Mouse (Mus musculus) lung, postnatal 0 days (tissue): Measurements from ENCODE around the gene Scn2a.

Source experiments
- CTCF ChIP-seq: IDR thresholded peaks from 2 replicates; pipeline ENCODE4 v1.5.1; 2016; ENCODE audit warnings: antibody characterized with exemption, mild to moderate bottlenecking
- EP300 ChIP-seq: IDR thresholded peaks from 2 replicates; pipeline ENCODE4 v1.6.1; 2016; ENCODE audit warnings: antibody characterized with exemption, mild to moderate bottlenecking, control low read depth

DNA sequence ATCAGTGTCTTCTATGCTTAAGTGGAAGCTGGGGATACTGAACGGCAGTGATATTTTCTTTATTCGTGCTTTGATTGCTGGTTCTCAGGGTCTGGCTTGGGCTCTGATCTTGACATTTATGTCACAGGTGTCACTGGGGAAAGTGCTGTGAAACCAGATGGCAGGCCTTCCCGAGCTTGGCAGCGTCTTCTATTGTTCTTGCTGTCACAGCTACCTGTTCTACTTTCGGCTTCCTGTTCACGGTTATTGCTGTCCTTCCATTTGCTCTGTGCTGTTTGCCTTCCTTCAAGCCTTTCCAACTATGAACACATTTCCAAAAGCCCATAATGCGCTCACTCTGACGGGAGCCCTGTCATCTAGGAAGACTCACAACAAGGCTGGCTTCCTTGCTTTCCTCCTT lies 37.9 kb downstream of the Scn2a start:
- TF ChIP-seq CTCF (no peak), EP300 (no peak)
